Mouse (Mus musculus) embryonic fibroblast, embryonic 13.5 days (primary cell): ENCODE results near the gene Slc22a15.

ENCODE experiments used
- CTCF ChIP-seq: IDR thresholded peaks from 2 replicates; pipeline ENCODE4 v1.5.1; 2011; ENCODE audit warnings: mild to moderate bottlenecking, control low read depth, low read length, moderate library complexity, borderline replicate concordance; ENCODE audit not compliant: insufficient read depth
- POLR2A ChIP-seq: IDR thresholded peaks from 2 replicates; pipeline ENCODE4 v1.6.1; 2011; ENCODE audit warnings: low read depth, mild to moderate bottlenecking, control low read depth, low read length, moderate library complexity

DNA sequence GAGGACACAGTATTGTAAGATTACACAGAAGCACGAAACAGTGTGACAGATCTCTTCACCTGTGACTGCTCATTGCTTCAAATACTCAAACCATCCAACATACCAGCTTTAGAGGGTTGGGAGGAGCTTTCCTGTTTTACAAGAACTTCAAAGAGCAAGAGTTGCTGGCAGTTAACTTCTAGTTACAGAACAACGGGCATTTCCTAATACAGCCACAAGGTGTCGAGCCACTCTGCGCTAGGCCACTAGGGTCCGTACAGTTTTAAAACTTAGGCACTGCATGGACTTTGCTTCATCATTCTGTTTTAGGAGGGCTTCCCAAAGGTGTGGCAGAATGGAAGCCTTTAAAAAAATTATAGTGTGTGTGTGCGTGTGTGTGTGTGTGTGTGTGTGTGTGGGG, 43.4 kb downstream of the Slc22a15 start:
- TF ChIP-seq CTCF (no peak), POLR2A (no peak)
